Mouse (Mus musculus) heart, adult 18-20 months (tissue): ENCODE measurements at regions not wholly inside any gene's neighbourhood (a gene's known extent, or its start where the extent isn't known, plus 50 kb on each side); places are given as distances from the start of the nearest gene placed in this dataset.

Experiments used
- DNase-seq, 2 experiments: peaks; one replicate each; pipeline ENCODE4 v3.0.0; 2021 to 2022; ENCODE audit warnings: mixed read lengths in 1 of 2

DNA sequence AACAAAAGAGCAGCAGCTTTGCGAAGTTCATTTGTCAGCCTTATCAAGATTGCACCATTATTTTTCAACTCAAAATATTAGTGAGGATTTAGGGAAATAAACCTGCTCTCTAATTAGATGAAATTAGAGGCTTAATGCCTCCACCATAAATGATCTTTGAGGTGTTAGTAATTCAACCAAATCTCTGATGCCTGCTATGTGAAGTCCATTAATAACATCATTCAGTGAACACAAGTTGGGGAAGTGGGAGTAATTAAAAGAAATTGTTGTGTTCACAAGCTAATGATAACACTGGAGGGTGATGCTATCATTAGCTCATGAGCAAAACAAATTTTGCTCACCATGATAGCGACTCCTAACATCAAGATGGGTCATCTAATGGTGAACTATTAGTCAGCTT is 246.0 kb downstream of the Ttc6 start:
- no peak for DNase-seq

- no peak for DNase-seq
Measured at GRCm38 (mm10) chr12:57823809-57824208, 259.9 kb downstream of the Ttc6 start.

GRCm38 (mm10) chr12:57825754-57826153 is 261.8 kb downstream of the Ttc6 start:
- DNase-seq = peak; percentile 1 to 40

- no peak for DNase-seq
Measured at GRCm38 (mm10) chr12:57842813-57843212, 278.9 kb downstream of the Ttc6 start.

DNA sequence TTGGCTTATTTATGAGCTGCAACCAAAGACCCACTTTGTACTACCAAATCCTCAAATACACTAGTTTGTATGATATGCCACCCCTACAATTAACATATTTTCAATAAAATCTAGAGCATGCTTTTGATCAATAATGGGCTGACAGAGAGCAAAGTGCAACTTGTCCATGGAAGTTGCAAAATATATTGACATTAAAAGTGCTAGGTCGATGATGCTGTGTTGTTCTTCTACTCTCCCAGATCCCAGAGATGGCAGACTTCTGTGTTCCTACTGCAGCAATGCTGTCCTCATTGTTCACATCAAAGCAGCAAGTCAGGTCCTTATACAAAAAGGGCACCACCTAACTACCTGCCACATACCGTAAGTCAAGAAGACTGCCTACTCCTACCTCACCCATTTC is 307.1 kb downstream of the Ttc6 start:
- DNase-seq = no peak

DNA sequence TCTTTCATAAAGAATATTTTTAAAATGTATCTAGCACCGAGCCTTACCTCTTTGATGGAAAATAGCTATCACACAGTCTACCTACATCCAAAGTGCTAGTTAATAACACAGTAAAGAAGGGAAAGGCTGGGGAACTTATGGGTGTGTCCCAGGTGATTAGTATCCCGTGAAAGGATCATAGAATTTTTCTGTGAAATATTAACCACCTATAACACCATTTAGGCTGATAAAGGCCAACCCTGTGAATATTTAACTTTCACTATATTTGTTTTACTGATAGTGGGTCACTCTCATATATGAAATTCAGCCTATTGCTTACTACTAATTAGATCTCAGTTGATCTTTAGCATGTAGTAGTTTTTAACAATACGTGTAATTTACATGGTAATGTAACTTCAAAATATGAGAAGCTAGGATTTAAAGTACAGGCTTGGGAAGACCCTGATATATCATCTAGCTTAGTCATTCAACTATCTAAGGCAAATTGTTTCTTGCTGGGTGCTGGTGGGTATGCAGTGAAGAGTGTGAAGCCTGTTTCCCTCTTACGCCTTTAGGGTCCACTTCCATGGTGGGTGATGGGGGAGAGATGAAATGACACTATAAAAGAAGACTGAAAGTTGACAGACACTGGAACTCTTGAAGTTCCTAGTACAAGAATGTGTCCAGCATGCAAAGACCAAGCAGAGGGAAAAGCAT is 320.6 kb upstream of the Sstr1 start:
- DNase-seq = no peak

GRCm38 (mm10) chr12:57891556-57891955 is 320.0 kb upstream of the Sstr1 start:
- no peak for DNase-seq

GRCm38 (mm10) chr12:57897751-57898250 is 313.8 kb upstream of the Sstr1 start:
- peak; percentile 5 to 7 for DNase-seq

DNA sequence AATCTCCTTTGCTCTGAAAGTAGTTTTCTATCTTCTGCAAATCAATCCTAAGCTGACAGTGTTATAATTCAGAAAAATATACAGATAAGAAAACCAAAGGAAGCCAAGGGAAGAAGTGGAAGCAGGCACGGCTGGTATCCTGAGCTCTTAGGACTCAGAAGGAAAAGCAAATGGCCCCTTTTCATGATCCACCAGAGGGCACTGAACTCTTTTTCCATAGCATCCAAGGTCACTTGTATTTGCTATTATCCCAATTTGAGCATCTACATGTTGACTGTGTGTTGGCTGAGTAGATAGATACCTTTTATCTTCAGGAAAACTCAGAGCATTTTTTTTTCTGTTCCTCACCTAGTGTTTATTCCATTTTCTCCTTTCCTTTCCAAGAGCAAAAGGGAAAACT is 306.9 kb upstream of the Sstr1 start:
- DNase-seq = no peak

GRCm38 (mm10) chr12:57918211-57918610 is 293.4 kb upstream of the Sstr1 start:
- DNase-seq = no peak

DNA sequence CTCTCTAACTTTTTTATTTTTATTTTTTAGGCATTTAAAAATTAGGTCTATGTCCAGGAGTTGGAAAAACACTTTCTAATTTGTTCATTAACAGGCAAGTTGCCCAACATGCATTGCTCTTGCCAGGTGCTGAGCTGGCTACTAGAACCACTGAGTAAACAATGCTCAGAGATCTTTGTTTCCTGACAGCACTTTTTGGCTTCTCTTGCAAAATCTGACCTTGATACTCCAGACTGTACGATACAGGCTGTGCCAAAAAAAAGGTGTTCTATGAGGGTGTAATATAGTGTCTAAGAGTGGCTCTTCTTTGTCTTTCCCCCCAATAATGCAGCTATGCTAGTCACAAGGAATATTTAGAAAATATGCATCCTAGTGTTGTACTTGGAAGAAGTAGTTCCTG is 289.5 kb upstream of the Sstr1 start:
- DNase-seq = peak; percentile 5 to 6

GRCm38 (mm10) chr12:57924422-57924821 is 287.1 kb upstream of the Sstr1 start:
- no peak for DNase-seq

- DNase-seq = no peak
Measured at GRCm38 (mm10) chr12:57926886-57927285, 284.7 kb upstream of the Sstr1 start.

- no peak for DNase-seq
Measured at GRCm38 (mm10) chr12:57928030-57928429, 283.5 kb upstream of the Sstr1 start.

GRCm38 (mm10) chr12:57931856-57932255 is 279.7 kb upstream of the Sstr1 start:
- no peak for DNase-seq

DNA sequence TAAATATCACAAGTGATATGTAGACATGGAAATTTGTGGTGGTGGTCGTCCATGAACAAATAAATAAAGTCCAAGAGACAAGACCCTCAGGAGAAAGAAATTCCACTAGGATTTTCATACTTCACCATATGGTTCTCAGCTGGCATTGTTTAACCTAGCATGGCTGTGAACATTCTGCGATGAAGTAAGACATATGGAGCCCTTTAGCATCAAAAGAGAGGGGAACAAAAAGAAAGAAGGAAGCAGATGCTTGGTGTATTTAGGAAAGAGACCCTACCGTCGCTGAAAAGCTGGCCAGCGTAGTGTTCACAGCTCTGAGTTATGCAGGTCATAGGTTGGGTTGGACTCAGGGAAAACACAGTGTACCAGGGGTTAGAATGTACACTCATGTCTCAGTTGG is 261.7 kb upstream of the Sstr1 start:
- no peak for DNase-seq

DNA sequence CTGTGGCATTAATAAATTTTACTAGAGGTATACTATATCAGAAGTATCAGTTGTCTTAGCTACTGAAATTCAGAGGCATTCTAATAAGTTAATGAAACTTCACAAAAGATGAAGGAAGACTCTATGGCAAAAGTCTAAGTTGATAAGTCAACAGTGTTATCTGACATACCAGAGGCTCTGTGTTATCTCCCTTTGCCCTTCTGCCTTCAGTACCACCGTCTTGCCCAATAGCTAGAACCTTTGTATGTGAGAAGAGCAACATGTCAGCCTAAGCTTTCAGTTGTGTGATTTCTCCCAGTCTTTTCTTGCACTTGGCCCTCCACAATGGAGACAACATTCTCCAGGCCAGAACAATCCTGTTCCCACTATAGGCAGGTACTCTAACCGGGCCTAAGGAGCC is 253.0 kb upstream of the Sstr1 start:
- DNase-seq = no peak

GRCm38 (mm10) chr12:57960171-57960570 is 251.4 kb upstream of the Sstr1 start:
- no peak for DNase-seq

DNA sequence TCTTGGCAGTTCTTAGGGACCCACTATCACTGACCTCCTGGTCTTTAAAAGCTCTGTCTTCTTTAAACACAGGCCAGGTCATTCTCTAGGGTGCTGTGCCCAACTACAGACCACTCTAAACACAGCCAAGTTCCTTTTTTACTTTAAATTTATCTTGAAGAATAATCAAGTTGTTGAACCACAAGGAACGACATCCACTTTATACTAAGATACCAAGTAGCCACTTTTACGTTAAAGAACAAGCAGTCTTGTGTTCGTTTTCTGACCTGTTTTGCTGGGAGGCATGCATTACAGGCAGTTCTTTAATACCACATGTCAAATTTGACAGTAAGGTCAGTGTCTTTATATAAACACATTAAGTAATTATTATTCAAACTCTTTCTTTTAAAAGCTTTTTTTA is 242.4 kb upstream of the Sstr1 start:
- DNase-seq = no peak

- no peak for DNase-seq
Measured at GRCm38 (mm10) chr12:57970163-57970562, 241.4 kb upstream of the Sstr1 start.

- no peak for DNase-seq
Measured at GRCm38 (mm10) chr12:57972484-57972883, 239.1 kb upstream of the Sstr1 start.
